Mouse (Mus musculus) MEL (cell line): ENCODE measurements around the gene Atrnl1.

ENCODE experiments used
- CTCF ChIP-seq, 3 experiments: IDR thresholded peaks in 2 of 3; conservative IDR thresholded peaks in 1 of 3; 2 replicates each; pipeline ENCODE4 v1.5.1; 2011 to 2012; ENCODE audit warnings: low read length in 3 of 3, low read depth in 2 of 3, mild to moderate bottlenecking in 2 of 3, improper control_type of control experiment in 1 of 3, inconsistent platforms in 1 of 3, mixed read lengths in 1 of 3, moderate library complexity in 1 of 3; ENCODE audit not compliant: control insufficient read depth in 1 of 3, insufficient read depth in 1 of 3, poor library complexity in 1 of 3, severe bottlenecking in 1 of 3
- ETS1 ChIP-seq: IDR thresholded peaks from 2 replicates; pipeline ENCODE4 v1.6.1; 2012; ENCODE audit warnings: low read depth, mild to moderate bottlenecking, inconsistent platforms, low read length, improper control_type of control experiment, moderate library complexity
- MAX ChIP-seq: IDR thresholded peaks from 2 replicates; pipeline ENCODE4 v1.6.1; 2011; ENCODE audit warnings: low read length, improper control_type of control experiment
- MYC ChIP-seq: IDR thresholded peaks from 2 replicates; pipeline ENCODE4 v1.6.1; 2011; ENCODE audit warnings: low read depth, mild to moderate bottlenecking, low read length, improper control_type of control experiment, moderate library complexity
- NELFE ChIP-seq: IDR thresholded peaks from 2 replicates; pipeline ENCODE4 v1.6.1; 2011; ENCODE audit warnings: low read depth, low read length, improper control_type of control experiment
- POLR2A ChIP-seq, 2 experiments: IDR thresholded peaks; 2 replicates each; pipeline ENCODE4 v1.6.1; 2011 to 2012; ENCODE audit warnings: low read length in 2 of 2, mild to moderate bottlenecking in 2 of 2, control low read depth in 1 of 2, improper control_type of control experiment in 1 of 2, low read depth in 1 of 2, moderate library complexity in 1 of 2; ENCODE audit not compliant: control insufficient read depth in 1 of 2, insufficient read depth in 1 of 2, poor library complexity in 1 of 2
- RAD21 ChIP-seq: IDR thresholded peaks from 2 replicates; pipeline ENCODE4 v1.6.1; 2011; ENCODE audit warnings: mild to moderate bottlenecking, low read depth, low read length, improper control_type of control experiment
- SMC3 ChIP-seq: IDR thresholded peaks from 2 replicates; pipeline ENCODE4 v1.6.1; 2011; ENCODE audit warnings: low read depth, low read length, improper control_type of control experiment
- USF1 ChIP-seq: IDR thresholded peaks from 2 replicates; pipeline ENCODE4 v1.6.1; 2014; ENCODE audit warnings: low read depth, mild to moderate bottlenecking, inconsistent platforms, low read length, improper control_type of control experiment, moderate library complexity

GRCm38 (mm10) chr19:57586172-57586571 is 24.7 kb upstream of the Atrnl1 start:
- TF ChIP-seq ETS1 = no peak
- TF ChIP-seq NELFE = 0 out of 2 replicates have a peak, but pooled peaks have one; percentile 6
- no peak for TF ChIP-seq MAX
- TF ChIP-seq CTCF (IDR thresholded peaks at IDR 0.05 in 2 of 3, conservative IDR thresholded peaks at IDR 0.05 in 1 of 3; ENCODE audit: control insufficient read depth in 1 of 3, insufficient read depth in 1 of 3, low read depth in 2 of 3, low read length in 3 of 3, poor library complexity in 1 of 3, severe bottlenecking in 1 of 3) = no peak
- no peak for TF ChIP-seq MYC
- TF ChIP-seq SMC3 = no peak
- no peak for TF ChIP-seq RAD21
- TF ChIP-seq USF1 = no peak
- TF ChIP-seq POLR2A (IDR thresholded peaks at IDR 0.05; ENCODE audit: control insufficient read depth in 1 of 2, insufficient read depth in 1 of 2, low read depth in 1 of 2, low read length in 2 of 2, poor library complexity in 1 of 2) = no peak
